Mouse (Mus musculus): ENCODE data around the gene Scnm1. TPM values are rescaled to one million over a fixed set of nuclear protein-coding genes. Genes with fewer than 3 reads are reported as not detected.

Gene Scnm1
- 10 to 100 TPM; 49.3 to 55.8 (median 50.5) TPM for total RNA-seq (2022)

- peak; percentile 74 to 94 for DNase-seq (ENCODE audit: low spot score in 2 of 2)
These were observed at the start of gene Scnm1, which contains the start of gene Lysmd1 for GRCm38 (mm10) chr3:95133680-95134101. Gene Scnm1 (minus strand): TSS chr3:95134011. Gene Lysmd1 (plus strand): TSS chr3:95134088.

DNA sequence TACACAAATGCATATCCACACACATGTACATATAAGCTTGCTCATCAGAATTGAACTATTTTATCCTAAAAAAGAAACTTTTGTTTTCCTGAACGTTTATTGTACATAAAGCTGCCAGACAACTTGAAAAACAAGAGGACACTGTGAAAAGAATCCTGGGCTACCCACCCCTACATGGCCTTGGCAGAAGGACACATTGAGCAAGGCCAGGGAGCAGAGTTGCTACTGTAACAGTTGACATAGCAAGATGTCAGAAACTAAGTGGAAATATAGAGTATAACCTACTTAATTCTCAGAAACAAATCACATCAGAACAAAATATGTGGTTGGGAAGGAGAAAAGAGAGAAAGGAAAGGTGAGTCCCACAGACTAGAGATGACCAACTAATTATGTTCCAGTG lies 48.0 kb upstream of the Scnm1 start:
- no peak for DNase-seq (ENCODE audit: low spot score in 2 of 2)

DNA sequence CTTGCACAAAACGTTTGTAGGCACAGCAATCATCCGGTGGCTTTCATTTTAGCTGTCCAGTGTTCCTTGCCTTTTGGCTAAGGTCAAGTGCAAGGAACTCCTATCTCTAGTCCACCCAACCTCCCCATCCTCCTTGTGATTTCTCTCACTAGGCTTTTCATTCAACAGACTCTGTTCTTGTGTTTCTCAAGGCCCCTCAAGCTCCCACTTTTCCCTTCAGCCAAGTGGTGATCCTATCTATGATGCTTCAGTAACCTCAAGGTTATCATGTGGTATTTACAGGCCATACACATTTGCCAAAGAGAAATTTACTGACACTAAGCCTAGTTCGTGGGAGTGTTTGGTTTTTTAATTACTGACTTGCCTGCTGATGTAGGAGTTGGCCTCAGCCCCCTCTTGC lies 46.1 kb upstream of the Scnm1 start:
- DNase-seq (ENCODE audit: low spot score in 2 of 2): no peak

GRCm38 (mm10) chr3:95178948-95179347 lies 45.1 kb upstream of the Scnm1 start:
- no peak for DNase-seq (ENCODE audit: low spot score in 2 of 2)

- no peak for DNase-seq (ENCODE audit: low spot score in 2 of 2)
These were observed 43.8 kb upstream of the Scnm1 start for GRCm38 (mm10) chr3:95177583-95177982.

GRCm38 (mm10) chr3:95176500-95176899 lies 42.7 kb upstream of the Scnm1 start:
- no peak for DNase-seq (ENCODE audit: low spot score in 2 of 2)

GRCm38 (mm10) chr3:95174011-95174592 lies 40.3 kb upstream of the Scnm1 start:
- DNase-seq (ENCODE audit: low spot score in 2 of 2): peak in 1 of 2 experiments; percentile 70

- no peak for DNase-seq (ENCODE audit: low spot score in 2 of 2)
These were observed 39.6 kb upstream of the Scnm1 start for GRCm38 (mm10) chr3:95173256-95173949.

DNA sequence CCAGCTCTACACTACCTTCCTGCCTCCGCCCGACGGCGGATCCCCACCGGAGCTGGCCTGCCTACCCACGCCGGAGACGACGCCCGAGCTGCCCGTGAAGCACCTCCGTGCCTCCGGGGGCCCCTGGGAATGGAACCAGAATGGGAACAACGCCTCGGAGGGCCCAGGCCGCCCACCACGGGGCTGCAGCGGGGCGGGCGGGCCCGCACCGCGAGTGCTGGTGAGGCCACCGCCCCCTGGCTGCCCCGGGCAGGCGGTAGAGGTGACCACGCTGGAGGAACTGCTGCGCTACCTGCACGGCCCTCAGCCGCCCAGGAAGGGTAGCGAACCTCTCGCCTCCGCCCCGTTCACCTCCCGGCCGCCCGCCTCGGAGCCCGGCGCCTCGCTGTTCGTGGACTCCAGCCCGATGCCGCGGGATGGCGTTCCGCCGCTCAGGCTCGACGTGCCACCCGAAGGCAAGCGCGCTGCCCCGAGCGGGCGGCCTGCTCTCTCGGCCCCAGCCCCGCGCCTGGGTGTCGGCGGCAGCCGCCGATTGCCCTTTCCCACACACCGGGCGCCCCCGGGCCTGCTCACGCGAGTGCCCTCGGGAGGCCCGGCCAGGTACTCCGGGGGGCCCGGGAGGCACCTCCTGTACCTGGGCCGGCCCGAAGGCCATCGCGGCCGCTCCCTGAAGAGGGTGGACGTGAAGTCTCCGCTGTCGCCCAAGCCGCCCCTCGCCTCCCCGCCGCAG lies 38.9 kb upstream of the Scnm1 start:
- DNase-seq (ENCODE audit: low spot score in 2 of 2): no peak

- DNase-seq (ENCODE audit: low spot score in 2 of 2): no peak
These were observed 37.3 kb upstream of the Scnm1 start for GRCm38 (mm10) chr3:95171105-95171504.

DNA sequence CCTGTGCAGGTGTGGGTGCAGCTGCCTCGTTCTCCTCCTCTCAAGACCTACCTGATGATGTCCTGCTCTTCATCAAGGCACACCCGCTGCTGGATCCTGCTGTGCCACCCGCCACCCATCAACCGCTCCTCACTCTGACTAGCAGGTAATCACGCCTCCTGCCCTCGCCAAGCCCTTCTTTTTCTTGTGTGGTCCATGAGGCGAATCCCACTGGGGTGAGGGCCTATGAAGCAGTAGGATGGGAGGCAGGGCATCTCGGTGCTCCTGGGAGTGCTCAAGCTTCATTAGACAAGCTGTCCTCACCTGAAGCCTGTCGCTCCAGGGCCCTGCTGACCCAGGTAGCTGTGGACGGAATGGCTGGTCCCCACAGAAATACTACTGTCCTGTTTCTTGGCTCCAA lies 36.2 kb upstream of the Scnm1 start:
- no peak for DNase-seq (ENCODE audit: low spot score in 2 of 2)

DNA sequence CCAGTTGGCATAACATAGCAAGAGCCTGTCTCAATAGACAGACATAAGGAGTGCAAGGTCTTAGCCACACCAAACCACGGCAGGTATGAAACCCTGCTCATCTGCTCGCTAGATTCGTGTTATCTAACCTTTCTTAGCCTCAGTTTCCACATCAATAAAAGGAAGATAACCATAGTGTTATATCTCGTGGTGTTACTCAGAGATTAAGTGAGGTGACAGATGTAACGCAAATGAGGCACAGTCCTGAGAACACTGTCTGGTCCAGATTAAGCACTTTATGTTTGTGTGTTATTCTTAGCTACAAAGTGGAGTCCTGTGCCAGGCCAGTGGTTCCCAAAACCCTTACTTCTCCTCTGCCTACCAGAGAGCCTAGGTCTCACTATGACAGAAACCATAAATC lies 31.0 kb upstream of the Scnm1 start:
- no peak for DNase-seq (ENCODE audit: low spot score in 2 of 2)

DNA sequence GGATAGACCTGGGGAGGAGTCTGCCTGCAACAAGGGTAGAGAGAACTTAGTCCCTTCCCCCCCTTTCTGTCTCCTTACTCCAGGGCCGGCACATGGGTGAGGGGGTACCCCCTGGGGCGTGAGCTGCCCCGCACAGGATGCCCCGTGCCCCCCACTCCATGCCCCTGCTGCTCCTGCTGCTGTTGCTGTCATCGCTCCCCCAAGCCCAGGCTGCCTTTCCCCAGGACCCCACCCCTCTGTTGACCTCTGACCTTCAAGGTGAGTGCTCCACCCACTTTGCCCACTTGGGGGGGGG lies 30.4 kb upstream of the Scnm1 start:
- no peak for DNase-seq (ENCODE audit: low spot score in 2 of 2)

GRCm38 (mm10) chr3:95163419-95164255 lies 29.8 kb upstream of the Scnm1 start:
- no peak for DNase-seq (ENCODE audit: low spot score in 2 of 2)

DNA sequence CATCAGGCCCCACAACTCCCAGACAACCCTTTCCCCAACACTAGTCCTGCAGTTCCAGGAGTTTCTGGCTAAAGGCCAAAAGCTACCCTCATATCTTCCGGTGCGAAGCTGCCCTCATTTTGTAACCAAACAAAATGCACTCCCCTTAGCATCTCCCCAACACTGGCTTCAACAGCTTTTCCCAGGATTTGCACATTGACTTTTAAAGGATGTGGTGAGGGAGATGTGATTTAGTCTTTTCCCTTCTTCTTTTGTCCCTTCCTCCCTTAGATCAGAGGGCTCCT lies 28.5 kb upstream of the Scnm1 start:
- DNase-seq (ENCODE audit: low spot score in 2 of 2): no peak

- no peak for DNase-seq (ENCODE audit: low spot score in 2 of 2)
These were observed 28.0 kb upstream of the Scnm1 start for GRCm38 (mm10) chr3:95161618-95162344.

DNA sequence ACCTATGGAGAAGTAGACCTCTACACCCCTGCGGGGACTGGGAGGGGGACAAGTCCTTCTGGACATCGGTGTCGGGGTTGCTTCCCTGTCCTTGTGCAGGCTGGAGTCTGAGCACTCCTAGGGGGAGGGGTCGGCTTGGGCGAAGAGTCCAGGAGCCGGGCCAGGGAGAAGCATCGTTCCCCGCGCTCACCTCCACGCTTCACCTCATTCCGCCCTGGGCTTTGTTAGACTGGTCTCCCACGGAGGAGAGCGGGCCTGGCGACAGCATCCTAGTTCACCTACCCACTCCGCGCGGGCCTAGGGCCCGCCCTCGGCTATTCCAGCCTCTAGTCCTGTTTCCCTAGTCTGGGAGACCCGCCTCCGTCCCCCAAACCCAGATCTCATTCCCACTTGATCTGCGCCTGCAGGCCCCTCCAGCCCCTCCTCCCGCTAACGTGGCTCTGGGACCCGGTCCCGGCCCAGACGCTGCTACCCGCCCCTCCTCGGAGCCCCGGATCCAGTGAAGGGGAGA lies 27.3 kb upstream of the Scnm1 start:
- no peak for DNase-seq (ENCODE audit: low spot score in 2 of 2)

DNA sequence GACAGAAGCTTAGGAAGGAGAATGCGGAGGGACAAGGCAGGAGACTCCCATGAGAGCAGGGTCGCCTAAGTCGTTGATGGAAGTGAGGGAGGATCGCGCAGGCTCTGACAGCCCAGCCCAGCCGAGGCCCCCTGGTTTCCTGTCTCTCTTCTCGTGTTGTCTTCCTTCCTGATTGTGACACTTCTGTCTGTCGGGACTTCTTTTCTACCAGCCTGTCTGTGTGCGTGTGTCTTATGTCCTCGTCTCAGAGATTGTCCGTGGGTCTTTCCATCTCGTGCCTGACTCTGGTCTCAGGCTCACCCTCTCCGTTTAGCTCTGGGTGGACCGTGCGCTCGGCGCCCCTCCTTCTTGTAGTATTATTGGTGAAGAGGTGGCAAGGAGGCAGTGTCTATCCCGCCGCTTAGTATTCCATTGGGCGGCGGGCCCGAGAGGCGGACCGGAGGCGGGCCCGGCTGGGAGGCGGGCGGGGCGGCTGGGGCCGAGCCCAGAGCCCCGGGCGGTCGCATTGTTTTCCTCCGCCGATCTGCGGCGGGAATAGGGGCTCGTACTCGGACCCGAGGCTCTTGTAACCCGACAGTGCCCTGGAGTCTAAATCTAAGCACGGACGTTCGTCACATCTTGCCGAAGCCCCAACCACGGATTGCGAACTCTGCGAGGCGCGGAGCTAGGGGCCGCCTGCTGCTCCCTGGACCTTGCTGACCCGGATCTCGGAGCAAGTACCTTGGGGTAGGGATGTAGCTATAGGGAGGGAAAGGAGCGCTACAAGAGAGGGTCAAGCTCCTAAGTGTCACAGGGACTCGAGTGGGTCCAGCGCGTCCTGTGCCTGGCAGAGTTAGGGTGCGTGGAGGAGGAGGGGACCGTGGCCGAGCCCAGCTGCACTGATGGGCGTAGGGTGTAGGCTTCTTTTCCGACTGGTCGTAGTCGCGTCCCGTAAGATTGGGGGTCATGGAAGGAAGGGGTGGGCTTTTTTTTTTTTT lies 26.5 kb upstream of the Scnm1 start, which contains the start of gene Sema6c:
TSS of gene Sema6c (plus strand) at position 471 of the 977 bp plus-strand sequence.
- DNase-seq (ENCODE audit: low spot score in 2 of 2): peak; percentile 65 to 87

- DNase-seq (ENCODE audit: low spot score in 2 of 2): no peak
These were observed 25.7 kb upstream of the Scnm1 start for GRCm38 (mm10) chr3:95159511-95159986.

- no peak for DNase-seq (ENCODE audit: low spot score in 2 of 2)
These were observed 20.1 kb upstream of the Scnm1 start for GRCm38 (mm10) chr3:95153874-95154273.

Measured in left cerebral cortex, adult 8-10 months (tissue).